Mouse (Mus musculus): ENCODE data around the gene Tpx2. TPM values are rescaled to one million over a fixed set of nuclear protein-coding genes. Genes with fewer than 3 reads are reported as not detected.

Gene Tpx2
- total and polyA plus RNA-seq, 3 experiments, result 16.7 to 257 (median 142) TPM

- Histone ChIP-seq H3K27me3 (ENCODE audit: insufficient read depth, low read length) (no peaks in the 10 kb centered on the region), H3K36me3 (replicated peaks) (peaks cover 32% of the 10 kb centered on the region), H3K4me1 (ENCODE audit: insufficient read depth, low read depth, low read length) (peaks cover 94% of the 10 kb centered on the region), H3K9me3 (replicated peaks) (peaks cover 3% of the 10 kb centered on the region; the same call in 1 of the 2 replicates), H3K4me3 (ENCODE audit: low read depth, low read length) (no peak overlapping the region; the same call in 1 of the 2 replicates)
- DNase-seq (ENCODE audit: low spot score), result peak; percentile 33
- ATAC-seq (ENCODE audit: extremely low read depth, insufficient number of reproducible peaks, low FRiP score, poor library complexity, severe bottlenecking), result peak; percentile 29
- TF ChIP-seq TAL1 (conservative IDR thresholded peaks at IDR 0.05; ENCODE audit: low read depth, low read length) (peak; percentile 84), POLR2AphosphoS5 (IDR thresholded peaks at IDR 0.05; ENCODE audit: insufficient replicate concordance, low read depth, low read length) (no peak)
Observed at GRCm38 (mm10) chr2:152814213-152814874, 33.4 kb upstream of the Tpx2 start.

GRCm38 (mm10) chr2:152815879-152816656 lies 31.7 kb upstream of the Tpx2 start:
- peak overlapping the region; percentile 54; the same call in 1 of the 2 replicates for H3K4me3 ChIP-seq (ENCODE audit: low read depth, low read length)
- DNase-seq (ENCODE audit: low spot score), result peak; percentile 51
- TF ChIP-seq TAL1 (conservative IDR thresholded peaks at IDR 0.05; ENCODE audit: low read depth, low read length) (no peak), CTCF (IDR thresholded peaks at IDR 0.05; ENCODE audit: low read depth, low read length) (no peak)

GRCm38 (mm10) chr2:152816657-152817348 lies 31.0 kb upstream of the Tpx2 start:
- no peak for TF ChIP-seq POLR2AphosphoS5 (IDR thresholded peaks at IDR 0.05; ENCODE audit: insufficient replicate concordance, low read depth, low read length)
- no peak for TF ChIP-seq GATA1 (IDR thresholded peaks at IDR 0.05; ENCODE audit: borderline replicate concordance, low read length)
- H3K9me3 ChIP-seq (replicated peaks), result peaks cover 3% of the 10 kb centered on the region; the same call in 1 of the 2 replicates
- DNase-seq (ENCODE audit: low spot score) (no peak), ATAC-seq (ENCODE audit: extremely low read depth, insufficient number of reproducible peaks, low FRiP score, poor library complexity, severe bottlenecking) (no peak)
- H3K4me1 ChIP-seq (ENCODE audit: insufficient read depth, low read depth, low read length), result peaks cover 94% of the 10 kb centered on the region
- no peaks in the 10 kb centered on the region for H3K27me3 ChIP-seq (ENCODE audit: insufficient read depth, low read length)
- peaks cover 51% of the 10 kb centered on the region for H3K36me3 ChIP-seq (replicated peaks)
- H3K4me3 ChIP-seq (ENCODE audit: low read depth, low read length), result peak overlapping the region; percentile 54; the same call in 1 of the 2 replicates

More at GRCm38 (mm10) chr2:152815879-152816656, 31.7 kb upstream of the Tpx2 start:
- Histone ChIP-seq H3K36me3 (replicated peaks) (peaks cover 44% of the 10 kb centered on the region), H3K9me3 (replicated peaks) (peaks cover 3% of the 10 kb centered on the region; the same call in 1 of the 2 replicates), H3K27me3 (ENCODE audit: insufficient read depth, low read length) (no peaks in the 10 kb centered on the region), H3K4me1 (ENCODE audit: insufficient read depth, low read depth, low read length) (peaks cover 94% of the 10 kb centered on the region)
- peak; percentile 42 for ATAC-seq (ENCODE audit: extremely low read depth, insufficient number of reproducible peaks, low FRiP score, poor library complexity, severe bottlenecking)

GRCm38 (mm10) chr2:152817596-152818291 lies 30.0 kb upstream of the Tpx2 start:
- peaks cover 93% of the 10 kb centered on the region for H3K4me1 ChIP-seq (ENCODE audit: insufficient read depth, low read depth, low read length)
- H3K4me3 ChIP-seq (ENCODE audit: low read depth, low read length), result peak overlapping the region; percentile 43; the same call in 1 of the 2 replicates
- DNase-seq (ENCODE audit: low spot score), result peak; percentile 47

GRCm38 (mm10) chr2:152818679-152819078 lies 29.1 kb upstream of the Tpx2 start:
- Histone ChIP-seq H3K4me1 (ENCODE audit: insufficient read depth, low read depth, low read length) (peaks cover 91% of the 10 kb centered on the region), H3K27me3 (ENCODE audit: insufficient read depth, low read length) (no peaks in the 10 kb centered on the region), H3K36me3 (replicated peaks) (peaks cover 54% of the 10 kb centered on the region), H3K9me3 (replicated peaks) (peaks cover 3% of the 10 kb centered on the region; the same call in 1 of the 2 replicates), H3K4me3 (ENCODE audit: low read depth, low read length) (no peak overlapping the region)
- ATAC-seq (ENCODE audit: extremely low read depth, insufficient number of reproducible peaks, low FRiP score, poor library complexity, severe bottlenecking) (no peak), DNase-seq (ENCODE audit: low spot score) (no peak)
- TF ChIP-seq TAL1 (conservative IDR thresholded peaks at IDR 0.05; ENCODE audit: low read depth, low read length) (no peak), CTCF (IDR thresholded peaks at IDR 0.05; ENCODE audit: low read depth, low read length) (no peak), GATA2 (IDR thresholded peaks at IDR 0.05; ENCODE audit: borderline replicate concordance, low read depth, low read length) (no peak), GATA1 (IDR thresholded peaks at IDR 0.05; ENCODE audit: borderline replicate concordance, low read length) (no peak), POLR2AphosphoS5 (IDR thresholded peaks at IDR 0.05; ENCODE audit: insufficient replicate concordance, low read depth, low read length) (no peak)

More at GRCm38 (mm10) chr2:152817596-152818291, 30.0 kb upstream of the Tpx2 start:
- peak; percentile 55 for ATAC-seq (ENCODE audit: extremely low read depth, insufficient number of reproducible peaks, low FRiP score, poor library complexity, severe bottlenecking)
- Histone ChIP-seq H3K36me3 (replicated peaks) (peaks cover 59% of the 10 kb centered on the region), H3K9me3 (replicated peaks) (peaks cover 3% of the 10 kb centered on the region; the same call in 1 of the 2 replicates), H3K27me3 (ENCODE audit: insufficient read depth, low read length) (no peaks in the 10 kb centered on the region)
- TF ChIP-seq GATA2 (IDR thresholded peaks at IDR 0.05; ENCODE audit: borderline replicate concordance, low read depth, low read length), result no peak
- TF ChIP-seq POLR2AphosphoS5 (IDR thresholded peaks at IDR 0.05; ENCODE audit: insufficient replicate concordance, low read depth, low read length), result no peak
- TF ChIP-seq CTCF (IDR thresholded peaks at IDR 0.05; ENCODE audit: low read depth, low read length), result no peak
- TF ChIP-seq TAL1 (conservative IDR thresholded peaks at IDR 0.05; ENCODE audit: low read depth, low read length), result peak; percentile 69; the same call in 1 of the 2 replicates
- no peak for TF ChIP-seq GATA1 (IDR thresholded peaks at IDR 0.05; ENCODE audit: borderline replicate concordance, low read length)
